Mouse (Mus musculus) kidney, embryonic 15.5 days (tissue): ENCODE results near the gene Abca7. TPM values are rescaled to one million over a fixed set of nuclear protein-coding genes. Genes with fewer than 3 reads are reported as not detected.

Source experiments
- ATAC-seq: fragments of 200-750 bp; cut with Nextera tagmentation; replicated peaks from 2 replicates; pipeline ENCODE4 v1.8.0; 2017; ENCODE audit warnings: moderate TSS enrichment; ENCODE audit not compliant: low FRiP score
- H3K27ac ChIP-seq: fragments of 300-500 bp; sonication (generic); 2 replicates; pipeline ENCODE4 v1.5.1; 2015; ENCODE audit warnings: mild to moderate bottlenecking, inconsistent platforms
- H3K27me3 ChIP-seq: fragments of 300-500 bp; sonication (generic); 2 replicates; pipeline ENCODE4 v1.6.1; 2015; ENCODE audit warnings: inconsistent platforms
- H3K36me3 ChIP-seq: fragments of 300-500 bp; sonication (generic); 2 replicates; pipeline ENCODE4 v1.6.1; 2015; ENCODE audit warnings: inconsistent platforms
- H3K4me1 ChIP-seq: fragments of 300-500 bp; sonication (generic); 2 replicates; pipeline ENCODE4 v1.6.1; 2015; ENCODE audit warnings: inconsistent platforms
- H3K4me2 ChIP-seq: fragments of 300-500 bp; sonication (generic); 2 replicates; pipeline ENCODE4 v1.6.1; 2015; ENCODE audit warnings: moderate library complexity, mild to moderate bottlenecking, inconsistent platforms
- H3K4me3 ChIP-seq: fragments of 300-500 bp; sonication (generic); replicated peaks from 2 replicates; pipeline ENCODE4 v1.5.1; 2015; ENCODE audit warnings: mild to moderate bottlenecking, inconsistent platforms
- H3K9ac ChIP-seq: fragments of 300-500 bp; sonication (generic); 2 replicates; pipeline ENCODE4 v1.6.1; 2015; ENCODE audit warnings: mild to moderate bottlenecking, inconsistent platforms
- H3K9me3 ChIP-seq: fragments of 300-500 bp; sonication (generic); replicated peaks from 2 replicates; pipeline ENCODE4 v1.6.1; 2016; ENCODE audit warnings: inconsistent platforms
- WGBS: fragments of 180-500 bp; shearing (Covaris S2); methylation state at CpG from one replicate; pipeline ENCODE4 v1.1.7; 2015; ENCODE audit warnings: mixed read lengths; 5-methylcytosine and 5-hydroxymethylcytosine counted together
- polyA plus RNA-seq: library from polyadenylated mRNA; unstranded; fragments of >200 nt; fragmentation: Nextera tagmentation; extraction: Ambion mirVana; gene quantifications from 2 replicates; pipeline ENCODE4 v1.2.1, GENCODE M21; 2015

The Abca7 gene
- polyA plus RNA-seq, 1 experiment from 2014 or later, result 4.5 TPM

DNA sequence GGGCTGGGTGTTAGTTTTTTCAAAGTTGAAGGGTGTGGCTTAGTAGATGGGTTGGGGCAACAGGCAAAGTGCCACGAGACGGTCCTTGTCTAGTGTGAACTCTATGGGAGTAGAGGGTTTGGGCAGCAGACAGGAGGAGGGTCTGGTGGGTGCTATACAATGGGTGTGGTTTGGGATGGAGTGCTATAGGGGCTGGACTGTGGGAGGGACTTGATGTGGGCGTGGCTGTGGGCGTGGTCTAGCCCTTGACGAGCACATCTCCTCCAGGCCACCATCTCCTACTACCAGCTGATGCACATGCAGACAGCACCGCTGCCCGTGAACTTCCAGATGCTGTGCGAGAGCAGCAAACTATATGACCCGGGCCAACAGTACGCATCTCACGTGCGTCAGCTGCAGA is 29.6 kb downstream of the Abca7 start:
- 55% methylated on average over 12 of the region's 12 CpGs for WGBS

DNA sequence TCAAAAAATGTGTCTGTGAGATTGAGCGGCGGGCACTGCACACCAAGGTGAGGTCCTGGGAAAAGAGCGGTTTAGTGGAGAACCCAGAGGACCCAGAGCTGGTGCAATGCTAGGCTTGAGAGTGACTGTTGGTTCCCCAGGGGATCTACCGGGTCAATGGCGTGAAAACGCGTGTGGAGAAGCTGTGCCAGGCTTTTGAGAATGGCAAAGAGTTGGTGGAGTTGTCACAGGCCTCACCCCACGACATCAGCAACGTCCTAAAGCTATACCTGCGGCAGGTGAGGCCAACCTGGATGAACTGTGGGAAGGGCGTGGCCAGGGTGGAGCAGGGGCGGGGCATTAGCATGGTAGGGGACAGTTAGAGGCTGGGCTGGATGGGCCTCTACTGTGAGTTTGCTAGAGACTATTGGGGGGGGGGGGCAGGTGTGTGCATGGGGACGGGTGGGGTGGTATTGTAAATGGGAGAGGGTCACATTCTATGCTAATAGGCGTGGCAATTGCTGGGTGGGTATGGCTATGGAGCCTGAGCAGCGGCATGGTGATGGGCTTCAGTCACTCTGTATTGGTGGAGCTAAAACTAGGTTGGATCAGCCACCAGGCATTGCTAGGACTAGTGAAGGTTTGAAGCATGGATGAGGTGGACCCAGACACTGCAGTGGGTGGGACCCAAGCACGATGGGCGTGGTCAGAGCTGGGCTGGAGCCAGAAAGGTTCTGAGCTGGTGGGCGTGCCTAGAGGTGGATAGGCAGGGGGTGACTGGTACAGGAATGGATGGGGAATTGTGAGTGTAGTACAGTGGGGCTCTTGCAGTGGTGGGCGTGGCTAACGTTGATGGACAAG is 31.6 kb downstream of the Abca7 start:
- no peak overlapping the region for H3K27ac ChIP-seq
- ATAC-seq, result peak; percentile 30; the same call in 1 of the 2 replicates
- H3K9ac ChIP-seq, result no peak overlapping the region
- H3K9me3 ChIP-seq, result no peaks in the 10 kb centered on the region
- WGBS, result 70% methylated on average over 20 of the region's 20 CpGs
- H3K36me3 ChIP-seq, result peaks cover 7% of the 10 kb centered on the region; the same call in 1 of the 2 replicates
- H3K4me3 ChIP-seq, result no peak overlapping the region
- no peak overlapping the region for H3K4me2 ChIP-seq
- no peaks in the 10 kb centered on the region for H3K27me3 ChIP-seq
- H3K4me1 ChIP-seq, result peaks cover 14% of the 10 kb centered on the region

More for the DNA sequence above, 29.6 kb downstream of the Abca7 start:
- Histone ChIP-seq H3K9me3 (no peaks in the 10 kb centered on the region), H3K4me1 (0 out of 2 replicates have a peak, but pooled peaks cover 4% of the 10 kb centered on the region), H3K4me2 (no peak overlapping the region), H3K4me3 (no peak overlapping the region), H3K9ac (no peak overlapping the region), H3K27ac (no peak overlapping the region), H3K36me3 (peaks cover 7% of the 10 kb centered on the region; the same call in 1 of the 2 replicates), H3K27me3 (no peaks in the 10 kb centered on the region)
- no peak for ATAC-seq

DNA sequence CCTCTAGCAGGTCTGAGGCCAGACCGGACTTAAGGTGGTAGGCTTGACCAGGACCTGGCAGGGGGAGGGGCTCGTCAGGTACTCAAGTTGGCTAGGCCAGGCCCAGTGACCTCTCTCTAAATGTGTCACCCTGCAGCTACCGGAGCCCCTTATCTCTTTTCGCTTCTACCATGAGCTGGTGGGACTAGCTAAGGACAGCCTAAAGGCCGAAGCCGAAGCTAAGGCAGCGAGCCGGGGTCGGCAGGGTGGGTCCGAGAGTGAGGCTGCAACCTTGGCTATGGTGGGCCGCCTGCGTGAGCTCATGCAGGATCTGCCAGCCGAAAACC is 32.2 kb downstream of the Abca7 start:
- no peak for ATAC-seq
- no peak overlapping the region for H3K9ac ChIP-seq
- peaks cover 7% of the 10 kb centered on the region; the same call in 1 of the 2 replicates for H3K36me3 ChIP-seq
- no peak overlapping the region for H3K4me2 ChIP-seq
- 92% methylated on average over 13 of the region's 13 CpGs for WGBS
- no peaks in the 10 kb centered on the region for H3K27me3 ChIP-seq
- peaks cover 20% of the 10 kb centered on the region for H3K4me1 ChIP-seq
- no peaks in the 10 kb centered on the region for H3K9me3 ChIP-seq
- no peak overlapping the region for H3K27ac ChIP-seq
- H3K4me3 ChIP-seq, result no peak overlapping the region

DNA sequence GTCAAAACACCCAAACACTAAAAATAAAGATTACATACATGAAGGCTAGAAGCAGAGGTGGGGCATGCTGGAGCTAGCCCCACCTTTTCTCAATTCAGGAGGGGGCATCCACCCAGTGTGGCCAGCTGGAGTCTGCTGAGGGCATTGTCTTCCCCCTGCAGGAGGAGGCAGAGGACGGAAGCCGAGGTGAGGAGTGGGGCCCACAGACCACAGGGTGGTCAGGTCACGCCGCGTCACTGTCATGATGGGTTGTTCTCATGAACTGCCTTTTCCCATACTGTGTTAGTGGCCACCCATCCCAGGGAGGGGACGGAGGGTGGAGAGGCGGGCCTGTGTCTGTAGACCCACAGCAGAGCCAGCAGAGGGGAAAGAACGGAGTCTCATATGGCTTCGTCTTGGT is 33.9 kb downstream of the Abca7 start:
- H3K36me3 ChIP-seq, result peaks cover 17% of the 10 kb centered on the region
- no peak overlapping the region for H3K4me3 ChIP-seq
- WGBS, result 84% methylated on average over 9 of the region's 9 CpGs
- no peak overlapping the region for H3K9ac ChIP-seq
- H3K27me3 ChIP-seq, result no peaks in the 10 kb centered on the region
- H3K27ac ChIP-seq, result no peak overlapping the region
- no peak overlapping the region for H3K4me2 ChIP-seq
- H3K9me3 ChIP-seq, result no peaks in the 10 kb centered on the region
- ATAC-seq, result no peak
- peaks cover 30% of the 10 kb centered on the region for H3K4me1 ChIP-seq

DNA sequence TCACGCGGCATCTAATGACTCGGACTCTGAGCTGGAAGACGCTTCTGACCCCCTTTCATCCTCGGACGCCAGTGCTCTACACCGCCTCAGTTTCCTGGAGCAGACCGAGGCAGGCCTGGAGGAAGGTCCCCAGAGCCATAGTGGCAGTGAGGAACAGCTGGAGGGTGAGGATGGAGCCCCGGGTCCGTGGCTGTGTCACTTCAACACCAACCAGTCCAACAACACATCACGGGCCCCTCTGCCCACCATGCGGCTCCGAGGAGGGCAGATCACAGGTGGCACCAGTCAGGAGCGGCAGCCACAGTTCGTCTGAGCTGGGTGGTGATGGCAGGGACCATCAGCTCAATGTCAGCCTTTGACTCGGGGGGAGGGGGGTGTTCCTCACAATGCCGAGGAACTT is 34.4 kb downstream of the Abca7 start:
- Histone ChIP-seq H3K36me3 (peaks cover 23% of the 10 kb centered on the region), H3K4me3 (no peak overlapping the region), H3K27me3 (no peaks in the 10 kb centered on the region), H3K27ac (no peak overlapping the region), H3K4me1 (peaks cover 29% of the 10 kb centered on the region), H3K9me3 (no peaks in the 10 kb centered on the region), H3K4me2 (no peak overlapping the region), H3K9ac (no peak overlapping the region)
- 80% methylated on average over 17 of the region's 17 CpGs for WGBS
- no peak for ATAC-seq

DNA sequence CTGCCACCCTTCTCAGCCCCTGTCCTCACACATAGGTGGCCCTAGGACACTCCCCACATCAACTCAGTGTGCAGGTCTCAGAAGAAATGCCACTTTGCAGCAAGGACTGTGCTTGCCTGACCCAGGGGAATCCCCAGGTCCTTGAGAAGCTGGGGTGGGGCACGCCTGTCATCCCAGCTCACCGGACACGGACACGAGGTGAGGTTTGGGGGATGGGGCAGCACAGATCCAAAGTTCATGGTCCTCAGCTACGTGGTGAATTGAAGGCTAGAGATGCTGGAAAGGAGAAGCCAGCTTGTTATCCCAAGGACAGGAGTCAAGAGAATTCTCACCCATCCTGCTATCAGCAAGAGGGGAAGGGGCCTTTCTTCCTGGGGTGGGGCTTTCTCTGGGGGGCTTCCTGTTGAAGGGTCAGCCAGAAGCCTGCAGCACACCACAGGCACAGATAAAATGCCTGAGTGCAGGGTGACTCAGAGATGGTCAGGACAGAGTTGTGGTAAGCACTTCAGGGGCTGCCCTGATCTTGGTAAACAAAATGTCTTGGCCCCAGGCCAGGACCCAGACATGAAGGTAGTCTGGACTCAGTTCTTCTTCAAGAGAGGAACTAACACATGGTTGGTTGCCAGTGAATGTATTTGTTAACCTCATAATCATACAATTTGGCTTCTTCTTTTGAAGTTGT is 36.6 kb downstream of the Abca7 start:
- WGBS, result 48% methylated on average over 5 of the region's 5 CpGs
- Histone ChIP-seq H3K9me3 (no peaks in the 10 kb centered on the region), H3K4me3 (no peak overlapping the region), H3K4me1 (peaks cover 33% of the 10 kb centered on the region), H3K36me3 (peaks cover 37% of the 10 kb centered on the region), H3K27ac (peak overlapping the region; percentile 76), H3K9ac (no peak overlapping the region), H3K4me2 (no peak overlapping the region), H3K27me3 (no peaks in the 10 kb centered on the region)
- no peak for ATAC-seq

DNA sequence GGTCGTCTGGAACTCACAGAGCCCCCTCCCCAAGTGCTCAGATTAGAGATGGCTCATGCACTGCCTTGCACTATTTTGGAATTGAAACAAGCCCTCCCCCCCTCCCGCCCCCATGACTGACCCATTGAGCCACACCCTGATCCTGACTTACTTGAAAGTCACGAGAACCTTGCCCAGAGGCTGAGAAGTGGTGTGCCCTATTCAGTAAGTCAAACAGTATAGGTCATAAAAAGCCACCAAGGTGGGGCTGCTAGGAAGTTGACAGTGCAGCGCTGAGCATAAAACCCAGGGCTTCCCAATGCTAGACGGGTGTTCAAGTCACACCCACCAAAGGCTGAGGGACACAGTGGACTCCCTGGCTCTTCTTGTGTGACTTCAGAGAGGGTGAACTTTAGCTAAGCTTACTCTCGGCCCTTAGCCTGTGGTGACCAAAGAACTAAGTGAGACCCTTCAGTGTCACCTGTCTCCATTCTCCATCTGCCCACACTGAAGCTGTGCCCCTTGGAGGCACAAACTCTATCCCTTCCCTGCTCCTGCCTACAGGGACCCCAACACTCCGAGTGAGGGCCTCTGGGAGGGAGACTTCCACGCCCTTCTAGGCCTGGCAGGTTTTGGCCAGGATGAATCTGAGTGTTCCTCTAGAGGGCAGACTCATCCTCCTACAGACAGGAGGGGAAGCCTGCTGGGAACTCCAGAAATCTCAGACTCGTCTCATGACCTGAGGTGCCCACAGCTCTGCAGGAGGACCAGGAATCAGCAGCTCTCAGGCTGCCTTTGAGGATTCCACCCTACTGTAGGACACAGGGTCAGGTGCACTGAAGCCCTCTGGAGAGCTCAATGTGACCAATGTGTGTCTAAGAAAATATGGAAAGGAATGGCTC is 37.5 kb downstream of the Abca7 start:
- H3K4me2 ChIP-seq, result no peak overlapping the region
- H3K27me3 ChIP-seq, result no peaks in the 10 kb centered on the region
- no peaks in the 10 kb centered on the region for H3K9me3 ChIP-seq
- 32% methylated on average over 9 of the region's 9 CpGs for WGBS
- peaks cover 41% of the 10 kb centered on the region for H3K4me1 ChIP-seq
- no peak overlapping the region for H3K4me3 ChIP-seq
- H3K9ac ChIP-seq, result no peak overlapping the region
- ATAC-seq, result no peak
- peaks cover 43% of the 10 kb centered on the region for H3K36me3 ChIP-seq
- peak overlapping the region; percentile 76 for H3K27ac ChIP-seq

DNA sequence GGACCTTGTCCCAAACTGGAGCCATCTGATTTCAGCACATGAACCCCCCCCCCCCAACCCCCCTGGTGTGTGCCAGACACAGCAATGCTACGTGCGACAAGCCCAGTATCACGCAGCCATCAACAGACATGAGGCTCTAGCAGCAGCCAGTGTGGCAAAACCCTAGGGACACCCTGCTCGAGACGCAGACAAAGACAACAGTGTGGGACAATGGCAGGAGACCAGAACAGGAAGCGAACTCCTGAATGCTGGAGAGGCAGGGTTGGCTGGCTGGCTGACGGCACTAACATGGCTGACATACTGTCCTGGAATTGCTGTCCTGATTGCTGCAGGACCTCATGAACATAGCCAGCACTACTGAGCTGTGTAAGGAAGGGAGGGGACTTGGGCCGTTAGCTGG is 38.9 kb downstream of the Abca7 start:
- Histone ChIP-seq H3K4me3 (no peak overlapping the region), H3K27ac (0 out of 2 replicates have a peak overlapping the region, but pooled peaks have one; percentile 76), H3K9me3 (no peaks in the 10 kb centered on the region), H3K27me3 (no peaks in the 10 kb centered on the region), H3K9ac (no peak overlapping the region), H3K36me3 (peaks cover 43% of the 10 kb centered on the region), H3K4me2 (no peak overlapping the region), H3K4me1 (peaks cover 46% of the 10 kb centered on the region)
- WGBS, result 82% methylated on average over 8 of the region's 8 CpGs
- ATAC-seq, result no peak

DNA sequence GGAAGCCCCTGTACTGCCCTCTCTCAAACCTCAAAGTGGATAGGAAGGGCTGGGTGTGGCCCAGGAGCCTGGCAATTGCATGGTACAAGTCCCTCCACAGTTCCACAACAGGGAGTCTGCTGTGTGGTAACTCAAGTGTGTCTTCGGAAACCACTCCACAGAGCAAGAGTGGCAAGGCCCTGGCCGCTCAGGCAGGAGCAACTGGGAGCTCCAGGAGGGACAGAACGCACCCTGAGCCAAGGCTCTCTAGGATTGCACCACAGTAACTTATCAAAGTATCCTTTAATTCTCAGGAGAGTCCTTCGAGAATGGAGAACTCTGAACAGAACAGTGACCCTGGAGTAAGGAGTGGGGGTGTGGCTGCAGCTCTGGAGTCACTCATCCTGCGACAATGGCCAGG is 39.4 kb downstream of the Abca7 start:
- Histone ChIP-seq H3K4me3 (no peak overlapping the region), H3K27me3 (no peaks in the 10 kb centered on the region), H3K4me2 (no peak overlapping the region), H3K36me3 (peaks cover 43% of the 10 kb centered on the region), H3K9me3 (no peaks in the 10 kb centered on the region), H3K27ac (0 out of 2 replicates have a peak overlapping the region, but pooled peaks have one; percentile 76), H3K9ac (no peak overlapping the region), H3K4me1 (peaks cover 46% of the 10 kb centered on the region)
- no peak for ATAC-seq
- WGBS, result 89% methylated on average over 5 of the region's 5 CpGs

DNA sequence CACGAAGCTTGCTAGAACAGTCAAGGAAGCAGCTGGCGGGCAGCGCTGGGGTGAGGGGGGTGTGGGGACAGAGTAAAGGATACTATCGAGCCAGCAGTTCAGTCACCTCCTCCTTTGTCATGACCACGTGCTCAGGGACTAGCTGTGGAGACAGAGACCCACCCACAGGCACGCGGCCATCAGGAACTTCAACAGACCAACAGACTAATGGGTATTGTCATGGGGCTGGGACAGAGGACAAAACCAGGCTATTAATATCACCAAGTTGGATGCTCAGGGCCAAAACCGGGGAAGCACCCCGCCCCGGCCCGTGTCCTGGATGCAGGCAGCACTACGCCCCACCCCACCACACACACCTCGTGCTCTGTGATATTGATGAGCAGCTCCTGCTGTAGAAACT is 40.5 kb downstream of the Abca7 start:
- no peaks in the 10 kb centered on the region for H3K27me3 ChIP-seq
- no peak overlapping the region for H3K4me2 ChIP-seq
- peaks cover 46% of the 10 kb centered on the region for H3K4me1 ChIP-seq
- no peak for ATAC-seq
- 91% methylated on average over 13 of the region's 13 CpGs for WGBS
- no peak overlapping the region for H3K9ac ChIP-seq
- peaks cover 43% of the 10 kb centered on the region for H3K36me3 ChIP-seq
- H3K9me3 ChIP-seq, result no peaks in the 10 kb centered on the region
- no peak overlapping the region for H3K27ac ChIP-seq
- no peak overlapping the region for H3K4me3 ChIP-seq

DNA sequence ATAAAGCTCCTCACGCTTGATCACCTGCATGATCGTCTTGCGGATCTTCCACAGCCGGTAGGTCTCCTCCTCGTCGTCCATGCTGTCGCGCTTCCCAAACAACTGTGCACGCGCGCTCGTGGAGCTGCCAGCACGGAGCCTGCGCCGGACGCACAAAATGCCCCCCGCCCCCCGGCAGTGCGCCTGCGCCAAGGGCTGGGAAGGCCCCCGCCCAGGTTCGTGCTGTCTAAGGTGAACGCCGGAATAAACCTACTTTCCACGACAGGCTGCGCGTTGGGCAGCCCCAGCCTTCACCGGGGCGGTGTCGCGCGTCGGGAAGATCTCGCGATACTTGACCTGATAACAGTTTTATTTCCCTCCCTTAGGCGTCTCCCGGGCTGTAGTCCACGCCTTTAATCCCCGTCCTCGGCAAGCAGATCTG is 43.3 kb downstream of the Abca7 start, which contains the start of gene Polr2e:
Polr2e (minus strand) TSS at position 237 of the 421 bp plus-strand sequence.
- no peaks in the 10 kb centered on the region for H3K9me3 ChIP-seq
- H3K4me2 ChIP-seq, result peak within 1 kb of the TSS; percentile 78
- peak within 1 kb of the TSS; percentile 75 for H3K4me3 ChIP-seq
- H3K36me3 ChIP-seq, result peaks cover 39% of the 10 kb centered on the region
- H3K4me1 ChIP-seq, result peaks cover 23% of the 10 kb centered on the region
- peak within 1 kb of the TSS; percentile 82 for H3K9ac ChIP-seq
- peak; percentile 98 for ATAC-seq
- no peaks in the 10 kb centered on the region for H3K27me3 ChIP-seq
- under 1% methylated on average over 40 of the region's 40 CpGs for WGBS
- peak within 1 kb of the TSS; percentile 63 for H3K27ac ChIP-seq
